Mouse (Mus musculus): ENCODE results near the gene Capns2. TPM values are rescaled to one million over a fixed set of nuclear protein-coding genes. Genes with fewer than 3 reads are reported as not detected.

Gene Capns2
- total and polyA plus RNA-seq, 3 experiments = not detected

DNA sequence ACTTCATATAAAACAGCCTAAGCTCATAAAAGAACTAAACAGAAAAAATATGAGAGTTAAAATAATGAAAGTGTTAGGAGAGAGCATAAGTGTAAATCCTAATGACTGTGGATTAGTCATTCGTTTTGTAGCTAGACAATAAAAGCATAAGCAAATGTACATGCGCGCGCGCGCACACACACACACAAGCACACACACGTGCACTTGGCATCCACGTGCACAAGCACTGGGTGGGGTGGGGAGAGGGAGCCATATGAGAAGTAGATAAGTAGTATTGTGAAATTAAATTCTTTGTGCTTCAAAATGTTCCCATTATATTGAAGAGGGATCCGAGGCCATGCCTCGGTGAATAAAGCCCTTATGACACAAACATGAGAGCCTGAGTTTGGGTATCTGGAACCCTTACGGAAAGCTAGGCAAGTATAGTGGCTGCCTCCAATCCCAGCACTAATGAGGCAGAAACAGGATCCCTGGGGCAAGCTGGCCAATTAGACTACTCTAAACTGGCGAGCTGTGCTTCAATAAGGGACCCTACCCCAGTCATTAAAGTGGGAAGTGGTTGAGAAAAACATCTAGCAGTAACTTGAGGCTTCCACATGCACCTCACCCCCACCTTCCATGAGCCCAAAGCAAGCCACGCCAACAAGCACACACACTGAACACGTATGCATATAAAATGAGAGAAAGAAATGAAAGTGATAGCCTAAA is 42.6 kb upstream of the Capns2 start:
- H3K4me1 ChIP-seq (ENCODE audit: control insufficient read depth, insufficient read depth, low read length) = peaks cover 6% of the 10 kb centered on the region
- H3K4me3 ChIP-seq = no peak overlapping the region
- intact Hi-C loops (cut with DNase I) = no loop called here
- TF ChIP-seq CTCF (IDR thresholded peaks at IDR 0.05) (no peak), EP300 (IDR thresholded peaks at IDR 0.05; ENCODE audit: insufficient read depth, low read depth, low read length) (no peak), POLR2A (IDR thresholded peaks at IDR 0.05; ENCODE audit: insufficient read depth, low read depth, low read length) (no peak)
- DNase-seq = no peak
- peaks cover 7% of the 10 kb centered on the region; the same call in 1 of the 2 replicates for H3K27me3 ChIP-seq (ENCODE audit: control insufficient read depth, insufficient read depth, low read length)
- H3K79me2 ChIP-seq (replicated peaks; ENCODE audit: control insufficient read depth, insufficient read depth, low read length) = no peaks in the 10 kb centered on the region
- no peaks in the 10 kb centered on the region for H3K36me3 ChIP-seq (ENCODE audit: control insufficient read depth, insufficient read depth, low read length)
- no peak overlapping the region for H3K27ac ChIP-seq
- no peak overlapping the region for H3K9ac ChIP-seq (ENCODE audit: low read depth, low read length)
- WGBS = 90% methylated on average over 14 of the region's 14 CpGs

DNA sequence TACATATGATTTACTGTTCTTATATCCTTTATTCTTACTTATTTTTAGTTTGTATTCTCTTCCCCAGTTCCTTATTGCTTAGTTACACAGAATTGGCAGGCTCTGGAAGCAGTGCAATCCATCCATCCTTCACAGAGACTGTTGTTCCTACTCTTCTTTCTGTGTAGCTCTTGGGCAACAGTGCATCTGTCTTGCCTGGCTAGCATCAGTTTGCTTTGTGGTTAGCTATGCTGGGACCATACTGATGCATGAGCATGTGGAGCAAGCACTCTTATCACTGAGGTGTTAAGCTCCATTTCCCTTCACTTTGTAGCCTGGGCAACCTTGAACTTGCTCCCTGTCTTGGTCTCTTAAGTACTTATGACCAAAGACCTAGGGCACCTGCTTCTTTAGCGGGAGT is 39.2 kb upstream of the Capns2 start:
- no peaks in the 10 kb centered on the region for H3K27me3 ChIP-seq (ENCODE audit: control insufficient read depth, insufficient read depth, low read length)
- H3K4me1 ChIP-seq (ENCODE audit: control insufficient read depth, insufficient read depth, low read length) = peaks cover 1% of the 10 kb centered on the region; the same call in 1 of the 2 replicates
- no peak overlapping the region for H3K27ac ChIP-seq
- TF ChIP-seq POLR2A (IDR thresholded peaks at IDR 0.05; ENCODE audit: insufficient read depth, low read depth, low read length) = no peak
- TF ChIP-seq CTCF (IDR thresholded peaks at IDR 0.05) = no peak
- no peak for TF ChIP-seq EP300 (IDR thresholded peaks at IDR 0.05; ENCODE audit: insufficient read depth, low read depth, low read length)
- H3K9ac ChIP-seq (ENCODE audit: low read depth, low read length) = no peak overlapping the region
- H3K4me3 ChIP-seq = no peak overlapping the region
- WGBS = 93% methylated on average over 1 of the region's 1 CpGs
- intact Hi-C loops (cut with DNase I) = no loop called here
- H3K36me3 ChIP-seq (ENCODE audit: control insufficient read depth, insufficient read depth, low read length) = no peaks in the 10 kb centered on the region
- H3K79me2 ChIP-seq (replicated peaks; ENCODE audit: control insufficient read depth, insufficient read depth, low read length) = no peaks in the 10 kb centered on the region
- DNase-seq = no peak

DNA sequence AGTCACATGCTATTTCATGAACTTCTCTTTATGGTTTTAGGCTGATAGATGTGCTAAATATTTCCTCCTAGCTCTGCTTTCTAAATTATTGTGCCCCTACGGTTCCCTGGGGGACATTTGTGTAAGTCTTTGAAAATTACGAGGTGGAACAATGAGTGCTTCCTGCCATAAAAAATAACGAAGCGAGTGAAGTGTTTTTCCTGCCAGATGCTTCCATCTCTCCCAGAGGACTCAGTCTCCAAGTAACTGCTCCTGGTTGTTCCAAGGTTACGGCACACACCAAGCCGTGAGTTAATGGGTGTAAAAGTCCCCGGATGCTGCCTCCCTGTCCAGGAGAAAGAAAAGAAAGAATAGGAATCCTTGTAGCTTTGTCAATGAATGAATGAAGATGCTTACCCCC is 30.9 kb upstream of the Capns2 start:
- Histone ChIP-seq H3K27ac (no peak overlapping the region), H3K4me1 (ENCODE audit: control insufficient read depth, insufficient read depth, low read length) (peaks cover 2% of the 10 kb centered on the region; the same call in 1 of the 2 replicates), H3K9ac (ENCODE audit: low read depth, low read length) (no peak overlapping the region), H3K79me2 (replicated peaks; ENCODE audit: control insufficient read depth, insufficient read depth, low read length) (no peaks in the 10 kb centered on the region), H3K36me3 (ENCODE audit: control insufficient read depth, insufficient read depth, low read length) (no peaks in the 10 kb centered on the region), H3K4me3 (no peak overlapping the region), H3K27me3 (ENCODE audit: control insufficient read depth, insufficient read depth, low read length) (no peaks in the 10 kb centered on the region)
- TF ChIP-seq CTCF (IDR thresholded peaks at IDR 0.05) (no peak), POLR2A (IDR thresholded peaks at IDR 0.05; ENCODE audit: insufficient read depth, low read depth, low read length) (no peak), EP300 (IDR thresholded peaks at IDR 0.05; ENCODE audit: insufficient read depth, low read depth, low read length) (no peak)
- WGBS = 37% methylated on average over 7 of the region's 7 CpGs
- no peak for DNase-seq
- intact Hi-C loops (cut with DNase I) = no loop called here

GRCm38 (mm10) chr8:92872063-92872759 is 29.0 kb upstream of the Capns2 start:
- WGBS = 71% methylated on average over 10 of the region's 10 CpGs
- H3K4me1 ChIP-seq (ENCODE audit: control insufficient read depth, insufficient read depth, low read length) = peaks cover 2% of the 10 kb centered on the region; the same call in 1 of the 2 replicates
- no peak overlapping the region for H3K27ac ChIP-seq
- TF ChIP-seq POLR2A (IDR thresholded peaks at IDR 0.05; ENCODE audit: insufficient read depth, low read depth, low read length) (no peak), EP300 (IDR thresholded peaks at IDR 0.05; ENCODE audit: insufficient read depth, low read depth, low read length) (no peak), CTCF (IDR thresholded peaks at IDR 0.05) (no peak)
- H3K4me3 ChIP-seq = no peak overlapping the region
- H3K9ac ChIP-seq (ENCODE audit: low read depth, low read length) = no peak overlapping the region
- H3K27me3 ChIP-seq (ENCODE audit: control insufficient read depth, insufficient read depth, low read length) = no peaks in the 10 kb centered on the region
- intact Hi-C loops (cut with DNase I) = no loop called here
- DNase-seq = no peak
- no peaks in the 10 kb centered on the region for H3K79me2 ChIP-seq (replicated peaks; ENCODE audit: control insufficient read depth, insufficient read depth, low read length)
- no peaks in the 10 kb centered on the region for H3K36me3 ChIP-seq (ENCODE audit: control insufficient read depth, insufficient read depth, low read length)

- no peak for TF ChIP-seq CTCF (IDR thresholded peaks at IDR 0.05)
- TF ChIP-seq EP300 (IDR thresholded peaks at IDR 0.05; ENCODE audit: insufficient read depth, low read depth, low read length) = no peak
- no peak for TF ChIP-seq POLR2A (IDR thresholded peaks at IDR 0.05; ENCODE audit: insufficient read depth, low read depth, low read length)
- H3K9ac ChIP-seq (ENCODE audit: low read depth, low read length) = no peak overlapping the region
- no peaks in the 10 kb centered on the region for H3K79me2 ChIP-seq (replicated peaks; ENCODE audit: control insufficient read depth, insufficient read depth, low read length)
- H3K36me3 ChIP-seq (ENCODE audit: control insufficient read depth, insufficient read depth, low read length) = no peaks in the 10 kb centered on the region
- no peaks in the 10 kb centered on the region; the same call in 1 of the 2 replicates for H3K27me3 ChIP-seq (ENCODE audit: control insufficient read depth, insufficient read depth, low read length)
- intact Hi-C loops (cut with DNase I) = no loop called here
- DNase-seq = peak in 1 of 2 experiments; percentile 26
- 88% methylated on average over 10 of the region's 10 CpGs for WGBS
- no peak overlapping the region for H3K4me3 ChIP-seq
- H3K27ac ChIP-seq = no peak overlapping the region
- no peaks in the 10 kb centered on the region for H3K4me1 ChIP-seq (ENCODE audit: control insufficient read depth, insufficient read depth, low read length)
Measured at GRCm38 (mm10) chr8:92875795-92876194, 25.4 kb upstream of the Capns2 start.

DNA sequence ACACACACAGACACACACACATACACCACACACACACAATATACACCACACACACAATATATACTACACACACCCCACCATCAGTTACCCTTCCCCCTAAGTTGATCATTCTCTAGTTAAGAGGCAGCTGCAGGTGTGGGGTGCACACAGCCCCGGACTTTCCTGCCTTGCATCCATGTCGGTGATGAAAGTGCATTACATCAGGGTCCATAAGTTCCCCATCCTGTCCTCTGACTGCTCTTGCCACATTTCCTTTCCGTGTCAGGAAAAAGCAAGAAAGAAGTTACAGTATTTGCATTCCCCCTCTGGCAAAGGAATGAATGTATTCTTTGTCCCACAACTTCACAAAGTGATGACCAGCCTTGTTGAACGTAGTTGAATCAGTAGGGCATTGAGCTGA is 20.0 kb upstream of the Capns2 start:
- Histone ChIP-seq H3K9ac (ENCODE audit: low read depth, low read length) (no peak overlapping the region), H3K27me3 (ENCODE audit: control insufficient read depth, insufficient read depth, low read length) (no peaks in the 10 kb centered on the region; the same call in 1 of the 2 replicates), H3K36me3 (ENCODE audit: control insufficient read depth, insufficient read depth, low read length) (no peaks in the 10 kb centered on the region), H3K4me1 (ENCODE audit: control insufficient read depth, insufficient read depth, low read length) (no peaks in the 10 kb centered on the region), H3K27ac (no peak overlapping the region), H3K4me3 (no peak overlapping the region), H3K79me2 (replicated peaks; ENCODE audit: control insufficient read depth, insufficient read depth, low read length) (no peaks in the 10 kb centered on the region)
- TF ChIP-seq POLR2A (IDR thresholded peaks at IDR 0.05; ENCODE audit: insufficient read depth, low read depth, low read length) (no peak), EP300 (IDR thresholded peaks at IDR 0.05; ENCODE audit: insufficient read depth, low read depth, low read length) (no peak), CTCF (IDR thresholded peaks at IDR 0.05) (no peak)
- WGBS = 46% methylated on average over 4 of the region's 4 CpGs
- no peak for DNase-seq
- intact Hi-C loops (cut with DNase I) = loop anchor here (5.0 kb wide), 1 partner anchor 116 kb away; no protein-coding TSS in a partner anchor

All from heart, adult 2 months (tissue).